Mouse (Mus musculus): ENCODE measurements at regions not wholly inside any gene's neighbourhood (a gene's known extent, or its start where the extent isn't known, plus 50 kb on each side); places are given as distances from the start of the nearest gene placed in this dataset.

DNA sequence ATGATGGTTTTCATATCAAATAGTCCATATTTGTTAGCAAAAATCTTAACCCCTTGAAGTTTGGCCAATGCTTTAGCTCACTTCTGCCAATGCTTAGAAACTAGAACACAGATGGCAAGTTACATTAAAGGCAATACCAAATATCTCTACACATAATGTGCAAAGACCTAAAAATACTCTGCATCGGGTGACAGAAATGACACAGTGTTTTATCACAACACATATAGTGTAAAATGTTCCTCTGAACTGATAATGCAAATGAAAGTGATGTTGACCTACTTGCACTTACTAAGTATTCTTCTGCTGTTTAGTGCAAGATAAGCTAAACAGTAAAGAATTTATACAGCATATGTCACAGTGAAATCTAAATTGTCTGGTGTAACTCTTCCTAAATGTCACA, 55.1 kb upstream of the Fbxl4 start:
- H3K9ac ChIP-seq (replicated peaks) = no peak overlapping the region
- H3K27me3 ChIP-seq (replicated peaks) = no peaks in the 10 kb centered on the region
- WGBS = 74% methylated on average over 1 of the region's 1 CpGs
- no peak overlapping the region for H3K27ac ChIP-seq (replicated peaks)
- no peaks in the 10 kb centered on the region for H3K36me3 ChIP-seq
- no peak overlapping the region for H3K4me2 ChIP-seq
- no peaks in the 10 kb centered on the region for H3K9me3 ChIP-seq (replicated peaks)
- ATAC-seq (ENCODE audit: low FRiP score) = no peak
- no peak overlapping the region for H3K4me3 ChIP-seq (replicated peaks)
- H3K4me1 ChIP-seq = 0 out of 2 replicates have a peak, but pooled peaks cover 4% of the 10 kb centered on the region
